Mouse (Mus musculus): Measurements from ENCODE around the gene Pigk.

Gene Pigk

DNA sequence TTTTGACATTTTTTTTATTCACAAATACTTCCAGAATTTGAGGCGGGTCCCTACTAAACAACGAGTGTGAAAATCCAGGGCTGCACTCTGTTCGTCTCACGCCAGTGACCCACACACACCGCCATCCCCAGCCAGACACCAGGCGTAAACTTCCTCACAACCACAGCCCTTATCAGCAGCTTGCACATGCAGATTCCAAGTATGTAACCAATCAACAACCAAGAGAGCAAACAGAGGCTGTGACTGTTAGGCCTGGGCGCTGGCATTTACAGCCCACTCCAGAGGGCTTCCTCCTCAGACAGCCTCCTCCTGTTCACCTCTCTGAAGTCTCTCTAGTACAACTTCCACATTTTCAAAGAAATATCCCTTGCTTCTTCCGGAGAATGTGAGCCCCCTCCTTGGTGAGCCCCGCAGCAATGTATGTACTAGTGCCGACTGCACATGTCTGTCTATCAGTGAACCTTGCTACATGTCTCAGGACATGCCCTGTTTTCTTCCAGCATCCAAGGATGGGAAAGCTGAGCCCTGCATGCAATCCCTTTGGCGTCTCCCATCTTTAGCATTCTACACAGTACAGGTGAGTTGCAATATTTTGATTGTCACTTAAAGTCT, 265.7 kb downstream of the Pigk start:
- intact Hi-C loops (cut with DNase I) = no loop called here

DNA sequence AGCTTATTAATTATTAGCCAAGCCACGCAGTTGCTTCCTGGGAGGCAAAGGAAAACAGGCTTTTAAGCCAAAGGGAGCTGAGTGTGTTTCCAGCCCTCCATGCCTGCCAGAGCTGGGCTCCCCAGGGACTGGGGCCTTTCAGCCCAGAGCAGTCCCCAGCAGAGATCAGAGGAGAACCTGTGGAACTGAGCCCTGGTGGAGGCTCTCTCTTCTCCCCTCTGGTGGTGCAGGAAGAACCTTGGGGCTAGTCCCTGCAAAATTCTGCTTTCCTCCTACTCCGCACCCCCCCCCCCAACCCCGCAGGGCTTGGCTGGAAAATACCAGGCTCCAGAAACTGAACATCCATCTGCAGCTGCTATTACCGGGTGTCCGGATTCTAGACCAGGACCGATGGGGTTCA, 266.5 kb downstream of the Pigk start:
- intact Hi-C loops (cut with DNase I) = no loop called here

GRCm38 (mm10) chr3:152980978-152981974, 267.4 kb downstream of the Pigk start:
- intact Hi-C loops (cut with DNase I) = no loop called here

- intact Hi-C loops (cut with DNase I) = no loop called here
These were observed 268.1 kb downstream of the Pigk start, which contains the start of gene St6galnac5 for GRCm38 (mm10) chr3:152981988-152982387. TSS of gene St6galnac5 (minus strand) at chr3:152982246.

GRCm38 (mm10) chr3:152990787-152991186, 276.9 kb downstream of the Pigk start:
- intact Hi-C loops (cut with DNase I) = no loop called here

GRCm38 (mm10) chr3:152993608-152994007, 279.7 kb downstream of the Pigk start:
- intact Hi-C loops (cut with DNase I) = no loop called here

DNA sequence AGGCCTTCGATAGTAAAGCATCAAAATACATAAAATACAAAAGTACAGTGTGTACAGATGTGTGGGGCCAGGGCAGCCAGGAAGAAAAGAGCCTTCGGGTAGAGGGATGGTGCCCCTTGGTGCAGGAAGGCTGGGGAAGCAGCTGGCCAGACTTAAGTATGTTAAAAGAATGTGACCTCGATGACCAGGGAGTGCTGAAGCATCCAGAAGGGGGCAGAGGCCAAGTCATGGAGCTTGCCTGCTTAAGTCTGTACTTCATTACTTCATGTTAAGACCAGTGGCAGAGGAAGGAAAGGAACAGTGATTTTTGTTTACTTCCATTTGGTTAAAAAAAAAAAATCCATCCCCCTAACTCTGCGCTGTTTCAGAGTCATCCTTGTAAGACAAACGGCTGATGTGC, 284.2 kb downstream of the Pigk start:
- intact Hi-C loops (cut with DNase I) = no loop called here

GRCm38 (mm10) chr3:152998901-152999300, 285.0 kb downstream of the Pigk start:
- intact Hi-C loops (cut with DNase I) = no loop called here

- intact Hi-C loops (cut with DNase I) = no loop called here
These were observed 293.0 kb downstream of the Pigk start for GRCm38 (mm10) chr3:153006893-153007292.

GRCm38 (mm10) chr3:153016355-153016754, 302.5 kb downstream of the Pigk start:
- intact Hi-C loops (cut with DNase I) = no loop called here

- intact Hi-C loops (cut with DNase I) = no loop called here
These were observed 304.2 kb downstream of the Pigk start for GRCm38 (mm10) chr3:153018051-153018450.

DNA sequence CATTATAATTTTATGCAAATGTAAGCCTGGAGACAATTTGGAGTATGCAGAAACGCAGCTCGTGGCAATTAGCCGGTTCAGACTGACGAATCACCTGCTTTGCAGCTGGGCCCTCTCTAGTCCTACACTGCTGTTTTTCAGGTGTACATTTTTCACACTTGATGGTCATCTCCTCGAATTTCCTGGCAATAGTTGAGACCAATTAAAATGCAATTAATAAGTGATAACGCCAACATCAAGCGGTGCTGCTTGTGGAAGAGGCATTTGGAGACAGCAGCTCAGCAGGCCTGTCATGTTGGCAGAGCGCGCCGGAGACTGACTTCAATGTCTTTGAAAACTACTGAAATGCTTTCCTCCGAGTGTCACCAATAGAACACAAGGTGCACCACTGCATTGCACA, 310.1 kb downstream of the Pigk start:
- intact Hi-C loops (cut with DNase I) = no loop called here

Measured in adrenal gland (tissue).